Mouse (Mus musculus) midbrain, embryonic 16.5 days (tissue): ENCODE measurements at regions not wholly inside any gene's neighbourhood (a gene's known extent, or its start where the extent isn't known, plus 50 kb on each side); places are given as distances from the start of the nearest gene placed in this dataset.

Source experiments
- ATAC-seq: fragments of 200-750 bp; cut with Nextera tagmentation; 2 replicates; pipeline ENCODE4 v1.8.0; 2017; ENCODE audit warnings: moderate TSS enrichment
- H3K27ac ChIP-seq: fragments of 300-500 bp; sonication (generic); 2 replicates; pipeline ENCODE4 v1.5.1; 2014; ENCODE audit warnings: mild to moderate bottlenecking, low read length, mixed read lengths
- H3K27me3 ChIP-seq: fragments of 300-500 bp; sonication (generic); 2 replicates; pipeline ENCODE4 v1.6.1; 2014; ENCODE audit warnings: low read depth, low read length, mixed read lengths; ENCODE audit not compliant: control insufficient read depth, insufficient read depth
- H3K36me3 ChIP-seq: fragments of 300-500 bp; sonication (generic); 2 replicates; pipeline ENCODE4 v1.6.1; 2014; ENCODE audit warnings: mild to moderate bottlenecking, low read length, moderate library complexity, mixed read lengths; ENCODE audit not compliant: control insufficient read depth, insufficient read depth
- H3K4me1 ChIP-seq: fragments of 300-500 bp; sonication (generic); 2 replicates; pipeline ENCODE4 v1.6.1; 2014; ENCODE audit warnings: mild to moderate bottlenecking, low read length, mixed read lengths; ENCODE audit not compliant: control insufficient read depth, insufficient read depth
- H3K4me2 ChIP-seq: fragments of 300-500 bp; sonication (generic); 2 replicates; pipeline ENCODE4 v1.6.1; 2014; ENCODE audit warnings: mild to moderate bottlenecking, low read length, mixed read lengths
- H3K4me3 ChIP-seq: fragments of 300-500 bp; sonication (generic); 2 replicates; pipeline ENCODE4 v1.5.1; 2014; ENCODE audit warnings: low read depth, mild to moderate bottlenecking, low read length, moderate library complexity, mixed read lengths
- H3K9ac ChIP-seq: fragments of 300-500 bp; sonication (generic); 2 replicates; pipeline ENCODE4 v1.6.1; 2014; ENCODE audit warnings: low read depth, low read length, mixed read lengths
- H3K9me3 ChIP-seq: fragments of 300-500 bp; sonication (generic); replicated peaks from 2 replicates; pipeline ENCODE4 v1.6.1; 2014; ENCODE audit warnings: mild to moderate bottlenecking, low read length, mixed read lengths; ENCODE audit not compliant: control insufficient read depth, poor library complexity, severe bottlenecking
- WGBS: fragments of 180-500 bp; shearing (Covaris S2); extraction: QIAGEN DNeasy Blood & Tissue Kit; methylation state at CpG from one replicate; pipeline ENCODE4 v1.1.7; 2014; 5-methylcytosine and 5-hydroxymethylcytosine counted together

GRCm38 (mm10) chr8:8477456-8477855 is 183.6 kb downstream of the Efnb2 start:
- Histone ChIP-seq H3K4me3 (no peak overlapping the region), H3K27ac (no peak overlapping the region), H3K4me2 (no peak overlapping the region), H3K9ac (no peak overlapping the region), H3K36me3 (no peaks in the 10 kb centered on the region), H3K27me3 (no peaks in the 10 kb centered on the region), H3K9me3 (no peaks in the 10 kb centered on the region), H3K4me1 (no peaks in the 10 kb centered on the region)
- WGBS: 80% methylated on average over 5 of the region's 5 CpGs
- no peak for ATAC-seq

GRCm38 (mm10) chr8:8468552-8468951 is 192.5 kb downstream of the Efnb2 start:
- no peak for ATAC-seq
- H3K9ac ChIP-seq: no peak overlapping the region
- H3K4me3 ChIP-seq: no peak overlapping the region
- H3K9me3 ChIP-seq: no peaks in the 10 kb centered on the region
- 54% methylated on average over 3 of the region's 3 CpGs for WGBS
- no peaks in the 10 kb centered on the region; the same call in 1 of the 2 replicates for H3K27me3 ChIP-seq
- H3K27ac ChIP-seq: no peak overlapping the region
- no peak overlapping the region for H3K4me2 ChIP-seq
- H3K36me3 ChIP-seq: no peaks in the 10 kb centered on the region
- H3K4me1 ChIP-seq: peaks cover 3% of the 10 kb centered on the region; the same call in 1 of the 2 replicates

GRCm38 (mm10) chr8:8466526-8467244 is 194.4 kb downstream of the Efnb2 start:
- Histone ChIP-seq H3K4me2 (no peak overlapping the region), H3K36me3 (no peaks in the 10 kb centered on the region), H3K4me3 (no peak overlapping the region), H3K4me1 (peaks cover 3% of the 10 kb centered on the region; the same call in 1 of the 2 replicates), H3K9me3 (no peaks in the 10 kb centered on the region), H3K9ac (no peak overlapping the region), H3K27me3 (no peaks in the 10 kb centered on the region; the same call in 1 of the 2 replicates), H3K27ac (no peak overlapping the region)
- no peak for ATAC-seq
- WGBS: 7% methylated on average over 6 of the region's 6 CpGs

GRCm38 (mm10) chr8:8462455-8462854 is 198.6 kb downstream of the Efnb2 start:
- Histone ChIP-seq H3K9ac (no peak overlapping the region), H3K27me3 (no peaks in the 10 kb centered on the region), H3K9me3 (no peaks in the 10 kb centered on the region), H3K36me3 (no peaks in the 10 kb centered on the region), H3K27ac (no peak overlapping the region), H3K4me1 (peaks cover 3% of the 10 kb centered on the region; the same call in 1 of the 2 replicates), H3K4me2 (no peak overlapping the region), H3K4me3 (no peak overlapping the region)
- WGBS: 40% methylated on average over 2 of the region's 2 CpGs
- no peak for ATAC-seq

- ATAC-seq: no peak
- no peak overlapping the region for H3K27ac ChIP-seq
- H3K4me3 ChIP-seq: no peak overlapping the region
- H3K4me1 ChIP-seq: no peaks in the 10 kb centered on the region
- no peak overlapping the region for H3K9ac ChIP-seq
- no peak overlapping the region for H3K4me2 ChIP-seq
- H3K9me3 ChIP-seq: no peaks in the 10 kb centered on the region
- 60% methylated on average over 5 of the region's 5 CpGs for WGBS
- H3K27me3 ChIP-seq: no peaks in the 10 kb centered on the region
- H3K36me3 ChIP-seq: no peaks in the 10 kb centered on the region
Measured at GRCm38 (mm10) chr8:8457536-8457935, 203.5 kb downstream of the Efnb2 start.

- no peaks in the 10 kb centered on the region for H3K9me3 ChIP-seq
- H3K36me3 ChIP-seq: no peaks in the 10 kb centered on the region
- H3K27me3 ChIP-seq: no peaks in the 10 kb centered on the region
- H3K4me2 ChIP-seq: no peak overlapping the region
- no peak for ATAC-seq
- no peak overlapping the region for H3K27ac ChIP-seq
- 95% methylated on average over 6 of the region's 6 CpGs for WGBS
- H3K9ac ChIP-seq: no peak overlapping the region
- H3K4me3 ChIP-seq: no peak overlapping the region
- H3K4me1 ChIP-seq: no peaks in the 10 kb centered on the region
Measured at GRCm38 (mm10) chr8:8453944-8454343, 207.1 kb downstream of the Efnb2 start.

GRCm38 (mm10) chr8:8452226-8452625 is 208.8 kb downstream of the Efnb2 start:
- no peaks in the 10 kb centered on the region for H3K36me3 ChIP-seq
- no peak for ATAC-seq
- H3K4me3 ChIP-seq: no peak overlapping the region
- no peak overlapping the region for H3K4me2 ChIP-seq
- no peaks in the 10 kb centered on the region for H3K27me3 ChIP-seq
- 89% methylated on average over 9 of the region's 9 CpGs for WGBS
- H3K4me1 ChIP-seq: no peaks in the 10 kb centered on the region
- no peak overlapping the region for H3K27ac ChIP-seq
- no peak overlapping the region for H3K9ac ChIP-seq
- H3K9me3 ChIP-seq: no peaks in the 10 kb centered on the region

- H3K9ac ChIP-seq: no peak overlapping the region
- no peak for ATAC-seq
- no peaks in the 10 kb centered on the region for H3K4me1 ChIP-seq
- no peaks in the 10 kb centered on the region for H3K9me3 ChIP-seq
- no peak overlapping the region for H3K4me2 ChIP-seq
- H3K27me3 ChIP-seq: no peaks in the 10 kb centered on the region
- H3K36me3 ChIP-seq: no peaks in the 10 kb centered on the region
- H3K4me3 ChIP-seq: no peak overlapping the region
- 92% methylated on average over 4 of the region's 4 CpGs for WGBS
- H3K27ac ChIP-seq: no peak overlapping the region
Measured at GRCm38 (mm10) chr8:8448911-8449310, 212.1 kb downstream of the Efnb2 start.

- no peak for ATAC-seq
- Histone ChIP-seq H3K27ac (no peak overlapping the region), H3K36me3 (no peaks in the 10 kb centered on the region), H3K9me3 (no peaks in the 10 kb centered on the region), H3K27me3 (no peaks in the 10 kb centered on the region), H3K4me1 (no peaks in the 10 kb centered on the region), H3K9ac (no peak overlapping the region), H3K4me2 (no peak overlapping the region), H3K4me3 (no peak overlapping the region)
- WGBS: 78% methylated on average over 6 of the region's 6 CpGs
Measured at GRCm38 (mm10) chr8:8441568-8441967, 219.5 kb downstream of the Efnb2 start.
